Mouse (Mus musculus): Measurements from ENCODE around the gene Lrrc41. TPM values are rescaled to one million over a fixed set of nuclear protein-coding genes. Genes with fewer than 3 reads are reported as not detected.

The Lrrc41 gene
- total RNA-seq (2021) (10 to 100 TPM; 63.3 to 71.4 TPM), polyA plus RNA-seq (2012; rRNA removed) (119 and 160 TPM in 2 replicates)
- long read RNA-seq, transcript Lrrc41-201 (10 exons, 3,065 nt), result major isoform, 58 of 71 reads
- long read RNA-seq, partial matches to known transcripts, result 8 of 71 reads
- long read RNA-seq, other reads (novel, unspliced or antisense), result 5 of 71 reads

GRCm38 (mm10) chr4:116074861-116075620, at the start of gene Lrrc41, which contains the start of gene Uqcrh:
Lrrc41 (plus strand) TSS chr4:116075269.
Uqcrh (minus strand) TSS chr4:116075071.
- peak; percentile 95 for DNase-seq

GRCm38 (mm10) chr4:116032906-116033305, 42.2 kb upstream of the Lrrc41 start:
- no peak for DNase-seq

GRCm38 (mm10) chr4:116033374-116033773, 41.7 kb upstream of the Lrrc41 start:
- DNase-seq, result no peak

GRCm38 (mm10) chr4:116040466-116040865, 34.6 kb upstream of the Lrrc41 start:
- DNase-seq, result no peak

- DNase-seq, result no peak
Observed at GRCm38 (mm10) chr4:116042186-116042585, 32.9 kb upstream of the Lrrc41 start.

- DNase-seq, result no peak
Observed at GRCm38 (mm10) chr4:116046604-116047003, 28.5 kb upstream of the Lrrc41 start.

GRCm38 (mm10) chr4:116047681-116048080, 27.4 kb upstream of the Lrrc41 start:
- no peak for DNase-seq

GRCm38 (mm10) chr4:116048130-116048920, 26.7 kb upstream of the Lrrc41 start:
- DNase-seq, result peak; percentile 69

- DNase-seq, result no peak
Observed at GRCm38 (mm10) chr4:116049211-116049610, 25.9 kb upstream of the Lrrc41 start.

- peak; percentile 52 for DNase-seq
Observed at GRCm38 (mm10) chr4:116052526-116053293, 22.4 kb upstream of the Lrrc41 start.

- DNase-seq, result peak; percentile 95
Observed at GRCm38 (mm10) chr4:116053399-116053961, 21.6 kb upstream of the Lrrc41 start, which contains the start of gene Nsun4. Nsun4 (minus strand) TSS chr4:116053876.

GRCm38 (mm10) chr4:116057559-116057958, 17.5 kb upstream of the Lrrc41 start:
- no peak for DNase-seq

GRCm38 (mm10) chr4:116059012-116059726, 15.9 kb upstream of the Lrrc41 start:
- DNase-seq, result no peak

GRCm38 (mm10) chr4:116063855-116064254, 11.2 kb upstream of the Lrrc41 start:
- no peak for DNase-seq

GRCm38 (mm10) chr4:116070116-116070515, 5.0 kb upstream of the Lrrc41 start:
- no peak for DNase-seq

- no peak for DNase-seq
Observed at GRCm38 (mm10) chr4:116073146-116073545, 1.9 kb upstream of the Lrrc41 start.

- DNase-seq, result peak; percentile 28
Observed at GRCm38 (mm10) chr4:116074145-116074675, 859 bp upstream of the Lrrc41 start.

GRCm38 (mm10) chr4:116075631-116076368, 731 bp downstream of the Lrrc41 start:
- DNase-seq, result peak; percentile 85

GRCm38 (mm10) chr4:116076369-116077231, 1.5 kb downstream of the Lrrc41 start:
- DNase-seq, result peak; percentile 81

All from adrenal gland, adult 2 months (tissue).